Mouse (Mus musculus): ENCODE results near the gene Ddx28. TPM values are rescaled to one million over a fixed set of nuclear protein-coding genes. Genes with fewer than 3 reads are reported as not detected.

Gene Ddx28
- polyA plus RNA-seq, 1 experiment: 16.7 TPM

GRCm38 (mm10) chr8:106044151-106044550 is 32.5 kb upstream of the Ddx28 start:
- Histone ChIP-seq H3K36me3 (ENCODE audit: control insufficient read depth, insufficient read depth, low read length) (no peaks in the 10 kb centered on the region), H3K4me3 (ENCODE audit: control insufficient read depth, insufficient read depth, low read length) (no peak overlapping the region), H3K27ac (ENCODE audit: control insufficient read depth, insufficient read depth, low read length) (no peak overlapping the region), H3K27me3 (ENCODE audit: control insufficient read depth, insufficient read depth, low read length) (no peaks in the 10 kb centered on the region), H3K4me1 (replicated peaks; ENCODE audit: control insufficient read depth, insufficient read depth, low read length) (peaks cover 8% of the 10 kb centered on the region; the same call in 1 of the 2 replicates)
- DNase-seq: no peak
- WGBS: 31% methylated on average over 3 of the region's 3 CpGs
- TF ChIP-seq CTCF (IDR thresholded peaks at IDR 0.05; ENCODE audit: borderline replicate concordance, control insufficient read depth, extremely low read depth, insufficient read depth, low read length, poor library complexity): no peak

- Histone ChIP-seq H3K4me3 (ENCODE audit: control insufficient read depth, insufficient read depth, low read length) (no peak overlapping the region), H3K27me3 (ENCODE audit: control insufficient read depth, insufficient read depth, low read length) (no peaks in the 10 kb centered on the region), H3K27ac (ENCODE audit: control insufficient read depth, insufficient read depth, low read length) (no peak overlapping the region), H3K4me1 (replicated peaks; ENCODE audit: control insufficient read depth, insufficient read depth, low read length) (peaks cover 14% of the 10 kb centered on the region), H3K36me3 (ENCODE audit: control insufficient read depth, insufficient read depth, low read length) (no peaks in the 10 kb centered on the region)
- DNase-seq: no peak
- 100% methylated on average over 2 of the region's 2 CpGs for WGBS
- TF ChIP-seq CTCF (IDR thresholded peaks at IDR 0.05; ENCODE audit: borderline replicate concordance, control insufficient read depth, extremely low read depth, insufficient read depth, low read length, poor library complexity) (no peak), POLR2A (IDR thresholded peaks at IDR 0.05; ENCODE audit: control insufficient read depth, extremely low read depth, insufficient read depth, low read length, poor library complexity) (no peak)
Measured at GRCm38 (mm10) chr8:106043055-106043454, 31.4 kb upstream of the Ddx28 start.

DNA sequence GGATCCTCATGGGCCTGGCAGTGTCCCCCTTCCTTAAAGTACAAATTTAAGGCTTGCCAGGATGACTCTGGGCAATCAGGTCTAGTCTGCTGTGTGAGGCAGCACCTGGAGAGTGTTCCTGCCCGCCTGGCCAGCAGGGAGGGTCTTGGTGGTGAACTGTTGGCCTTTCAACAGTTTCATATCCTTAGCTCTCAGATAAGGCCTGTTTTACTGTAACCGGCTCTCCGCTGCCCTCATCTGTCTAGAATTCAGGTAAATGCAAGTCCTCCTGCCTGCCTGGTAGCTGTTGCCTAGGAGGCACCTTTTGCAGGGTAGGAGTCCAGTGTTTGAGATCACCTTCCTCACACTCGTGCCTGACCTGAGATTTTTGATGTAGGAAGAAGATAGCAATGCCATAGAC is 28.5 kb upstream of the Ddx28 start:
- WGBS: 89% methylated on average over 4 of the region's 4 CpGs
- peaks cover 14% of the 10 kb centered on the region for H3K4me1 ChIP-seq (replicated peaks; ENCODE audit: control insufficient read depth, insufficient read depth, low read length)
- H3K36me3 ChIP-seq (ENCODE audit: control insufficient read depth, insufficient read depth, low read length): no peaks in the 10 kb centered on the region
- no peaks in the 10 kb centered on the region for H3K27me3 ChIP-seq (ENCODE audit: control insufficient read depth, insufficient read depth, low read length)
- no peak for TF ChIP-seq CTCF (IDR thresholded peaks at IDR 0.05; ENCODE audit: borderline replicate concordance, control insufficient read depth, extremely low read depth, insufficient read depth, low read length, poor library complexity)
- no peak for TF ChIP-seq POLR2A (IDR thresholded peaks at IDR 0.05; ENCODE audit: control insufficient read depth, extremely low read depth, insufficient read depth, low read length, poor library complexity)
- DNase-seq: peak; percentile 39
- H3K27ac ChIP-seq (ENCODE audit: control insufficient read depth, insufficient read depth, low read length): no peak overlapping the region
- H3K4me3 ChIP-seq (ENCODE audit: control insufficient read depth, insufficient read depth, low read length): no peak overlapping the region

DNA sequence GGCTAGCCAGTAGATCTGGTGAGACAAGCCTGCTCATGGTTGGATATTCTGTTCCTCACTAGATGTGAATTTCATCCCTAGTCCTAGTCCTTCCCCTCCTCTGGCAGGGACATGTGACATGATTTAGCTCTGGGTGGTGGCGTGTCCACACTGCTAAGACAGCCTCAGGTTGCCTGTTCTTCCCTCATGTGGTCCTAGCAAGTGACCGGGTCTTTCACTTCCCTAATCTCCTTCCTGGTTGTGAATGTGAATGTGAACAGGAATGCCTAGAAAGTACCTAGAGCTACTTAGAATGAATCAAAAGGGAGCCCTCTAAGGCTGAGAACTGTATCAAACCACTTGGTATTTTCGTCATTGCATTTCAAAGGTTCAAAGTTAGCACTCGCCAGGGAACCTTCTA is 27.9 kb upstream of the Ddx28 start:
- DNase-seq: no peak
- WGBS: 88% methylated on average over 4 of the region's 4 CpGs
- no peaks in the 10 kb centered on the region for H3K27me3 ChIP-seq (ENCODE audit: control insufficient read depth, insufficient read depth, low read length)
- peaks cover 14% of the 10 kb centered on the region for H3K4me1 ChIP-seq (replicated peaks; ENCODE audit: control insufficient read depth, insufficient read depth, low read length)
- H3K36me3 ChIP-seq (ENCODE audit: control insufficient read depth, insufficient read depth, low read length): no peaks in the 10 kb centered on the region
- TF ChIP-seq POLR2A (IDR thresholded peaks at IDR 0.05; ENCODE audit: control insufficient read depth, extremely low read depth, insufficient read depth, low read length, poor library complexity): no peak
- no peak overlapping the region for H3K4me3 ChIP-seq (ENCODE audit: control insufficient read depth, insufficient read depth, low read length)
- no peak overlapping the region for H3K27ac ChIP-seq (ENCODE audit: control insufficient read depth, insufficient read depth, low read length)

- Histone ChIP-seq H3K27ac (ENCODE audit: control insufficient read depth, insufficient read depth, low read length) (peak overlapping the region; percentile 5; the same call in 1 of the 2 replicates), H3K27me3 (ENCODE audit: control insufficient read depth, insufficient read depth, low read length) (no peaks in the 10 kb centered on the region), H3K36me3 (ENCODE audit: control insufficient read depth, insufficient read depth, low read length) (no peaks in the 10 kb centered on the region), H3K4me1 (replicated peaks; ENCODE audit: control insufficient read depth, insufficient read depth, low read length) (peaks cover 10% of the 10 kb centered on the region), H3K4me3 (ENCODE audit: control insufficient read depth, insufficient read depth, low read length) (no peak overlapping the region)
- no peak for TF ChIP-seq POLR2A (IDR thresholded peaks at IDR 0.05; ENCODE audit: control insufficient read depth, extremely low read depth, insufficient read depth, low read length, poor library complexity)
- TF ChIP-seq CTCF (IDR thresholded peaks at IDR 0.05; ENCODE audit: borderline replicate concordance, control insufficient read depth, extremely low read depth, insufficient read depth, low read length, poor library complexity): no peak
- WGBS: 94% methylated on average over 10 of the region's 10 CpGs
- no peak for DNase-seq
Measured at GRCm38 (mm10) chr8:106038721-106039120, 27.0 kb upstream of the Ddx28 start.

DNA sequence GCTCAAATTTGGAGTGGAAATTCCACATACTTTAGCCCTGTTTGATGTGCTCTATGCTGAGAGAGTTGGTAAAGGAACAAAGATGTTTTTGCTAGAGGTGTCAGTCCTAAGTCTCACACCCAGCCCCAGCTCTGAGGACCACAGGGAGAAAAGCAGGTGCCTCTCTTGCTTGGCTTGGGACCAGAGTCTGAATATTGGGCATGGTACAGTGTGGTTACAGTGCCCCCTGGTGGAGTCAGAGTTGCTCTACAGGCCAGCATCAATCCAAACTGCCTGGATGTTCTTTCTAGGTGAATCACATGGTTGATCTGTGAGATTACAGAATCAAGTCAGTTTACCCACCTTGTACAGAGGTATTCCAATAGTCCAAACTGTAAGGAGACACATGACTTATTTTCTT is 10.8 kb upstream of the Ddx28 start:
- Histone ChIP-seq H3K4me3 (ENCODE audit: control insufficient read depth, insufficient read depth, low read length) (no peak overlapping the region), H3K4me1 (replicated peaks; ENCODE audit: control insufficient read depth, insufficient read depth, low read length) (peaks cover 9% of the 10 kb centered on the region), H3K36me3 (ENCODE audit: control insufficient read depth, insufficient read depth, low read length) (no peaks in the 10 kb centered on the region), H3K27me3 (ENCODE audit: control insufficient read depth, insufficient read depth, low read length) (no peaks in the 10 kb centered on the region), H3K27ac (ENCODE audit: control insufficient read depth, insufficient read depth, low read length) (no peak overlapping the region)
- TF ChIP-seq CTCF (IDR thresholded peaks at IDR 0.05; ENCODE audit: borderline replicate concordance, control insufficient read depth, extremely low read depth, insufficient read depth, low read length, poor library complexity): peak; percentile 36; the same call in 1 of the 2 replicates
- TF ChIP-seq POLR2A (IDR thresholded peaks at IDR 0.05; ENCODE audit: control insufficient read depth, extremely low read depth, insufficient read depth, low read length, poor library complexity): no peak
- DNase-seq: peak; percentile 86

DNA sequence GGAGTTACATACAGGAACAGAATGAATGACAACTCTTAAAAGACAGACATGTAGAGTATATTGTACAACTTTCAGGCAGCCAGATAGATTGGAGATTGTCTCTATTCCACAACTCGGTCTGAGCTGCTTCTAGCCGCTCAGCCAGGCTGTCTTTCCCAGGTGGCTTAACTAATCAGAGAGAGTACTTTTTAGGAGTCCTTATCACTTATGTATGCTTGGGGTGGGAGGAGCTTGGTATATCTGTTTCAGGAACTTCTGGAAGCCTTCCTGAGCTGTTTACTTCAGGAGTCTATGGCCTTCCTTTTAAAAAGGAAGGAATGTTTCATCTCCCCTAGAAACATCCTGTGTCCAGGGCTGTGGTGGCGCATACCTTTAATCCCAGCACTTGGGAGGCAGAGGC is 6.4 kb upstream of the Ddx28 start:
- TF ChIP-seq POLR2A (IDR thresholded peaks at IDR 0.05; ENCODE audit: control insufficient read depth, extremely low read depth, insufficient read depth, low read length, poor library complexity) (no peak), CTCF (IDR thresholded peaks at IDR 0.05; ENCODE audit: borderline replicate concordance, control insufficient read depth, extremely low read depth, insufficient read depth, low read length, poor library complexity) (no peak)
- no peak for DNase-seq
- H3K27me3 ChIP-seq (ENCODE audit: control insufficient read depth, insufficient read depth, low read length): no peaks in the 10 kb centered on the region
- H3K36me3 ChIP-seq (ENCODE audit: control insufficient read depth, insufficient read depth, low read length): no peaks in the 10 kb centered on the region
- WGBS: 97% methylated on average over 3 of the region's 3 CpGs
- peaks cover 12% of the 10 kb centered on the region for H3K4me1 ChIP-seq (replicated peaks; ENCODE audit: control insufficient read depth, insufficient read depth, low read length)
- no peak overlapping the region for H3K27ac ChIP-seq (ENCODE audit: control insufficient read depth, insufficient read depth, low read length)
- no peak overlapping the region for H3K4me3 ChIP-seq (ENCODE audit: control insufficient read depth, insufficient read depth, low read length)
